Mouse (Mus musculus): Measurements from ENCODE around the gene Arhgap18. TPM values are rescaled to one million over a fixed set of nuclear protein-coding genes. Genes with fewer than 3 reads are reported as not detected.
A peak's percentile ranks its signal among the peaks of the same experiment; 100 is the strongest.

The Arhgap18 gene
- polyA plus RNA-seq, 2 experiments: 3.5 to 6.8 TPM

- no peak overlapping the region for H3K4me2 ChIP-seq (ENCODE audit: low read depth)
- H3K36me3 ChIP-seq (replicated peaks; ENCODE audit: control insufficient read depth, insufficient read depth, low read depth): no peaks in the 10 kb centered on the region
- H3K27me3 ChIP-seq (ENCODE audit: control insufficient read depth, insufficient read depth, low read length): no peaks in the 10 kb centered on the region
- no peak overlapping the region for H3K4me3 ChIP-seq (ENCODE audit: insufficient read depth in 1 of 2, low read depth in 2 of 2, low read length in 2 of 2)
- ATAC-seq (ENCODE audit: insufficient read depth) (no peak), DNase-seq (ENCODE audit: low read depth in 3 of 3, low spot score in 3 of 3) (no peak)
- H3K9ac ChIP-seq (replicated peaks): no peak overlapping the region
- H3K9me3 ChIP-seq (ENCODE audit: control insufficient read depth, low read length): no peaks in the 10 kb centered on the region
- no peaks in the 10 kb centered on the region for H3K4me1 ChIP-seq (replicated peaks; ENCODE audit: control insufficient read depth in 2 of 2, insufficient read depth in 2 of 2, low read length in 1 of 2)
- TF ChIP-seq CTCF (IDR thresholded peaks at IDR 0.05; ENCODE audit: low read depth): no peak
- no peak for TF ChIP-seq EP300 (IDR thresholded peaks at IDR 0.05; ENCODE audit: low read depth)
- no peak overlapping the region for H3K27ac ChIP-seq
- 46% methylated on average over 3 of the region's 3 CpGs for WGBS (ENCODE audit: insufficient replicate concordance)
Observed at GRCm38 (mm10) chr10:26725255-26725654, 28.0 kb upstream of the Arhgap18 start.

GRCm38 (mm10) chr10:26750827-26751226, 2.4 kb upstream of the Arhgap18 start:
- Histone ChIP-seq H3K4me3 (ENCODE audit: insufficient read depth in 1 of 2, low read depth in 2 of 2, low read length in 2 of 2) (no peak overlapping the region), H3K4me1 (replicated peaks; ENCODE audit: control insufficient read depth in 2 of 2, insufficient read depth in 2 of 2, low read length in 1 of 2) (no peaks in the 10 kb centered on the region; a peak in 1 of 4 replicates), H3K36me3 (replicated peaks; ENCODE audit: control insufficient read depth, insufficient read depth, low read depth) (no peaks in the 10 kb centered on the region), H3K27me3 (ENCODE audit: control insufficient read depth, insufficient read depth, low read length) (no peaks in the 10 kb centered on the region), H3K9ac (replicated peaks) (no peak overlapping the region), H3K9me3 (ENCODE audit: control insufficient read depth, low read length) (no peaks in the 10 kb centered on the region), H3K4me2 (ENCODE audit: low read depth) (no peak overlapping the region), H3K27ac (no peak overlapping the region)
- no peak for DNase-seq (ENCODE audit: low read depth in 3 of 3, low spot score in 3 of 3)
- 13% methylated on average over 3 of the region's 3 CpGs for whole genome bisulfite sequencing (ENCODE audit: insufficient replicate concordance)
- TF ChIP-seq CTCF (IDR thresholded peaks at IDR 0.05; ENCODE audit: low read depth) (no peak), EP300 (IDR thresholded peaks at IDR 0.05; ENCODE audit: low read depth) (no peak)
- ATAC-seq (ENCODE audit: insufficient read depth): no peak

GRCm38 (mm10) chr10:26752064-26752928, 925 bp upstream of the Arhgap18 start:
- Histone ChIP-seq H3K27me3 (ENCODE audit: control insufficient read depth, insufficient read depth, low read length) (no peaks in the 10 kb centered on the region), H3K27ac (no peak overlapping the region), H3K4me1 (replicated peaks; ENCODE audit: control insufficient read depth in 2 of 2, insufficient read depth in 2 of 2, low read length in 1 of 2) (no peaks in the 10 kb centered on the region; a peak in 1 of 4 replicates), H3K4me2 (ENCODE audit: low read depth) (no peak overlapping the region), H3K36me3 (replicated peaks; ENCODE audit: control insufficient read depth, insufficient read depth, low read depth) (no peaks in the 10 kb centered on the region), H3K9me3 (ENCODE audit: control insufficient read depth, low read length) (no peaks in the 10 kb centered on the region), H3K9ac (replicated peaks) (no peak overlapping the region), H3K4me3 (ENCODE audit: insufficient read depth in 1 of 2, low read depth in 2 of 2, low read length in 2 of 2) (no peak overlapping the region)
- 65% methylated on average over 16 of the region's 16 CpGs for WGBS (ENCODE audit: insufficient replicate concordance)
- no peak for ATAC-seq (ENCODE audit: insufficient read depth)
- peak in 1 of 3 experiments; percentile 9 for DNase-seq (ENCODE audit: low read depth in 3 of 3, low spot score in 3 of 3)
- peak; percentile 63 for TF ChIP-seq CTCF (IDR thresholded peaks at IDR 0.05; ENCODE audit: low read depth)
- no peak for TF ChIP-seq EP300 (IDR thresholded peaks at IDR 0.05; ENCODE audit: low read depth)

- H3K4me1 ChIP-seq (replicated peaks; ENCODE audit: control insufficient read depth in 2 of 2, insufficient read depth in 2 of 2, low read length in 1 of 2): no peaks in the 10 kb centered on the region; a peak in 1 of 4 replicates
Observed at GRCm38 (mm10) chr10:26754006-26754405, 785 bp downstream of the Arhgap18 start.

GRCm38 (mm10) chr10:26757231-26757630, 4.0 kb downstream of the Arhgap18 start:
- Histone ChIP-seq H3K9ac (replicated peaks) (no peak overlapping the region), H3K4me1 (replicated peaks; ENCODE audit: control insufficient read depth in 2 of 2, insufficient read depth in 2 of 2, low read length in 1 of 2) (no peaks in the 10 kb centered on the region; a peak in 1 of 4 replicates), H3K27me3 (ENCODE audit: control insufficient read depth, insufficient read depth, low read length) (no peaks in the 10 kb centered on the region), H3K36me3 (replicated peaks; ENCODE audit: control insufficient read depth, insufficient read depth, low read depth) (no peaks in the 10 kb centered on the region), H3K4me3 (ENCODE audit: insufficient read depth in 1 of 2, low read depth in 2 of 2, low read length in 2 of 2) (no peak overlapping the region), H3K4me2 (ENCODE audit: low read depth) (no peak overlapping the region), H3K27ac (no peak overlapping the region), H3K9me3 (ENCODE audit: control insufficient read depth, low read length) (no peaks in the 10 kb centered on the region)
- no peak for TF ChIP-seq CTCF (IDR thresholded peaks at IDR 0.05; ENCODE audit: low read depth)
- TF ChIP-seq EP300 (IDR thresholded peaks at IDR 0.05; ENCODE audit: low read depth): no peak
- 59% methylated on average over 2 of the region's 2 CpGs for WGBS (ENCODE audit: insufficient replicate concordance)
- no peak for DNase-seq (ENCODE audit: low read depth in 3 of 3, low spot score in 3 of 3)
- ATAC-seq (ENCODE audit: insufficient read depth): no peak

More at GRCm38 (mm10) chr10:26754006-26754405, 785 bp downstream of the Arhgap18 start:
- Histone ChIP-seq H3K4me3 (ENCODE audit: insufficient read depth in 1 of 2, low read depth in 2 of 2, low read length in 2 of 2) (no peak overlapping the region), H3K36me3 (replicated peaks; ENCODE audit: control insufficient read depth, insufficient read depth, low read depth) (no peaks in the 10 kb centered on the region), H3K27ac (no peak overlapping the region), H3K9me3 (ENCODE audit: control insufficient read depth, low read length) (no peaks in the 10 kb centered on the region), H3K9ac (replicated peaks) (no peak overlapping the region), H3K27me3 (ENCODE audit: control insufficient read depth, insufficient read depth, low read length) (no peaks in the 10 kb centered on the region), H3K4me2 (ENCODE audit: low read depth) (no peak overlapping the region)
- DNase-seq (ENCODE audit: low read depth in 3 of 3, low spot score in 3 of 3) (no peak), ATAC-seq (ENCODE audit: insufficient read depth) (peak; percentile 43; the same call in 1 of the 2 replicates)
- 32% methylated on average over 6 of the region's 6 CpGs for WGBS (ENCODE audit: insufficient replicate concordance)
- TF ChIP-seq EP300 (IDR thresholded peaks at IDR 0.05; ENCODE audit: low read depth) (no peak), CTCF (IDR thresholded peaks at IDR 0.05; ENCODE audit: low read depth) (no peak)
